Mouse (Mus musculus) embryo, embryonic 9.5 days (tissue): Measurements from ENCODE around the gene Hist2h2bb.
"Not testable (repeated sequence)": the region's sequence is repeated elsewhere in the genome, so short reads cannot be mapped to it uniquely, and the experiment has no call there.

Experiments
- DNase-seq: peaks from one replicate; pipeline ENCODE4 v3.0.0-alpha.2; 2017; ENCODE audit errors: extremely low spot score

The Hist2h2bb gene

DNA sequence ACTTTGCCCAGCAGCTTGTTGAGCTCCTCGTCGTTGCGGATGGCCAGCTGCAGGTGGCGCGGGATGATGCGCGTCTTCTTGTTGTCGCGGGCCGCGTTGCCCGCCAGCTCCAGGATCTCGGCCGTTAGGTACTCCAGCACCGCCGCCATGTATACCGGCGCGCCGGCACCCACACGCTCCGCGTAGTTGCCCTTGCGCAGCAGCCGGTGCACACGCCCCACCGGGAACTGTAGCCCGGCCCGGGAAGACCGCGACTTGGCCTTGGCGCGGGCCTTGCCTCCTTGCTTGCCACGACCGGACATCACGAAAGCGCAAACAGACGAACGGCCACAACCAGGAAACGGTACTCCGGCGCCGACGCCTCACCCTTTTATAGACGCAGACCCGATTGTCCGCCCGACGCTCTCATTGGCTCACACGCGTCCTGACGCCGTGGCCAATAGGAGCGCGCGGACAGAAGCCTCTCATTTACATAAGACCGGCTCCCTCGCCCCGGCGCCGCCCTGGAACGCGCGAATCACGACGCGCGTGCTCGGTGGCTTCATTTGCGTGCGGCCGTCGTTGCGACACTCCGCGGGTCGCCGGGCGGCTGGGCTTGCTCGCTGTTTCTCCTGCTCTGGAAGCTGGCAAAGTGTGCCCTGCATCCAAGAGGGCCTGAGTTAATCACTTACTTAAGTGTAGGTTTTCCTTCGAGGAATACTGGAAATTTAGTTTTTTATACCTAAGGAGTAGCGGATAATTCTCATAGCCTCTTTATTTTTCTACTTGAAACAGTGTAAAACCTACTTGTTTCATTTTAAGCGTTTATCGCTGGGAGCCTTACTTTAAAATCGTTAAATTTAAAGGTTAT is 29.4 kb upstream of the Hist2h2bb start, which contains the start of gene Hist2h2aa2:
TSS of gene Hist2h2aa2 (minus strand) at position 328 of the 850 bp plus-strand sequence.
- DNase-seq = peak; percentile 75

- no peak for DNase-seq
These were observed 28.8 kb upstream of the Hist2h2bb start for GRCm38 (mm10) chr3:96240799-96241197.

DNA sequence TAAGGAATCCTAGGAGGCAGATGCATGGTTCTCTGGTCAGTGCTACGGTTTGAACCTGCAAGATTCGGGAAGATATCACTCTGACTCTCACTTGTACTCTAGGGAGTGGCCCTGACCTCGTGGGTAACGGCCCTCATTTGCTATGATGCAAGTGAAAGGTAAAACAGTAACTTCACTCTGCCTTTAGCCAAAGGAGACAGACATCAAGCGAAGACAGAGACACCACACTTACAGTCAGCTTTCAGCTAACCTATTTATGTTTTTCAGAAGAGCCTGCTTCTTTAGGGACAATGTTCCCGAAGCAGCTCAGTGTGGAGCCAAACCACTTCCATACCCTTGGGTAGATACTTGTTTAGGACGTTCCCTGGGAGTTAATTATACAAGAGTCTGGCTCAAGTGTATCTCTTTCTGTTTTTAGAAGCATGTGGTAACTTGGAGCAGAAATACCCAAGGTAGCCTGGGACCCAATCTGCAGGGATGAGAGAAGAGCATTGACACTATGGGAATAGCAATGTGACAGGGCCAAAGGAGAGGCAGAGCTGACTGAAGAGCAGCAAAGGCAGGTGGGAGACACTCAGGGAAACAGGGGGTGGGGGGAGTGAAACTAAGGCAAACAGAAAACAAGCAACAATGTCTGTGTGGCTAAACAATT is 25.5 kb upstream of the Hist2h2bb start:
- no peak for DNase-seq

GRCm38 (mm10) chr3:96245003-96245886 is 24.3 kb upstream of the Hist2h2bb start, which contains the start of gene Hist2h2aa1:
Gene Hist2h2aa1, plus strand, starts transcription at chr3:96245497.
- peak; percentile 85 for DNase-seq

DNA sequence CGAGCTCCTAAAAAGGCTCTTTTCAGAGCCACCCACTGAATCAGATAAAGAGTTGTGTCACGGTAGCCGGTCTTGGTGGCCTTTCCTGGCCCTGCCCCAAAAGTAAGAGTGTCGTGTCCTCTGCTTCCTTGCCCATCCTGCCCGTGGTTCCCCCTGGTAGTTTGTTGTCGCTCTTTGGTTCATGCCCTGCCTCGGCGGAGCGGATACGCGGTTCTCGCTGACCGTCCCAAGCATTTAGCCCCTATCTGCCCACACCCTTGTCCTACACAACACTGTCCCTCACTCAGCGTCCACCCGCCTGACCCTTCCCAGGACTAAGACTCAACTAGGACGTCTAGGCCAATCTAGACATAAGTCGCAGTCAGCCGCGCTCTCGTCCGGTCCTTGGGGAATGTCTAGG is 23.5 kb upstream of the Hist2h2bb start:
- not testable (repeated sequence) for DNase-seq

- not testable (repeated sequence) for DNase-seq
These were observed 23.1 kb upstream of the Hist2h2bb start, which contains the start of gene Hist2h3c1 for GRCm38 (mm10) chr3:96246427-96246856. Gene Hist2h3c1, plus strand, starts transcription at chr3:96246685.

GRCm38 (mm10) chr3:96247356-96248140 is 22.0 kb upstream of the Hist2h2bb start:
- DNase-seq = peak; percentile 61

- peak; percentile 53 for DNase-seq
These were observed 21.2 kb upstream of the Hist2h2bb start for GRCm38 (mm10) chr3:96248141-96249033.

DNA sequence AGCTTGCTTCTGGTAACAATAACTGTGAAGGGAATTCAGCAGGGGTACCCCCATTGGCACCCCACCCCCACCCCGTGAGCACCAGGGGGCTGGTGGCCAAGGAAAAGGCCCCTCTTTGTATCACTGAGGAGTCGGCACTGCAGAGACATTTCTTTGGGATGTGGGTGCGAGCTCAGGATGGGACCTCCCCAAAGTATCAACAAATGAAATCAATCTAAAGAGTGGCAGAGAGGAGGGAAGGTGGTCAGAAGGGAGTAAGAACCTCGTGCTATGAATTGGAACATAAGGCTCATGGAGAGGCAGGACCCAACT is 20.6 kb upstream of the Hist2h2bb start:
- DNase-seq = no peak

DNA sequence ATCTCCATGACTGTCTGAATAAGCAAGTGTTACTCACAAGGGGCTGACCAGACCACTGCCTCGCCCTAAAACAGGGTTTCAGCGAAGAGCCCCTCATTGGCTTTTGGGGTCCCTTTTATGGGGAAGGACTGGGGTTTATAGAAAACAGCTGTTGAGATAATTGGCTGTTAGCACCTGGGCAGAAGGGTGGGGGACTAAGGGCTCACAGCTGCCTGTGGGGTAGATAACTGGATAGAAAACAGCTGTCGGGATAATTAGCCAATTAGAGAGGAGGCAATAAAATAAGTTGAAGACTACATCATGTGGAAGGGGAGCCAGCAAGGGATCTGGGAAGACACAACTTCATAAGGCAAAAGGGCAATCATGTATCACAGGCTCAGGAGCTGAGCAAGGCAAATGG is 18.7 kb upstream of the Hist2h2bb start:
- DNase-seq = no peak

DNA sequence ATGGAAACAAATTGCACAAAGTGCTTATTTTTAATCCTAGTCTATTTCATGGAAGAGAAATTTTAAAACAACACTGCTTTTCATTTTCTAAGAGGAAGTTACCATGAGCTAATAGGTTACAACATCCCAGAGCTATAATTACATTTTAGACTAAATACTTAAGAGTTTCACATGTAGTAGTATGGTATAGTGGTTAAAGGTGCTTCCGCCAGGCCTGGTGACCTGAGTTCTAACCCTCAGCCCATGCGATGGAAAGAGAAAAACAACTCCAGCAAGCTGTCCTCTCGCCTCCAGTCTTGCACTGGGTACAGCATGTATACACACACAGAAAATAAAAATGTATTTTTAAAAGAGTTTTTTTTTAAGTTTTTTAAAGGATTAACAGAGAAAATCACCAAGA is 17.8 kb upstream of the Hist2h2bb start:
- DNase-seq = no peak

DNA sequence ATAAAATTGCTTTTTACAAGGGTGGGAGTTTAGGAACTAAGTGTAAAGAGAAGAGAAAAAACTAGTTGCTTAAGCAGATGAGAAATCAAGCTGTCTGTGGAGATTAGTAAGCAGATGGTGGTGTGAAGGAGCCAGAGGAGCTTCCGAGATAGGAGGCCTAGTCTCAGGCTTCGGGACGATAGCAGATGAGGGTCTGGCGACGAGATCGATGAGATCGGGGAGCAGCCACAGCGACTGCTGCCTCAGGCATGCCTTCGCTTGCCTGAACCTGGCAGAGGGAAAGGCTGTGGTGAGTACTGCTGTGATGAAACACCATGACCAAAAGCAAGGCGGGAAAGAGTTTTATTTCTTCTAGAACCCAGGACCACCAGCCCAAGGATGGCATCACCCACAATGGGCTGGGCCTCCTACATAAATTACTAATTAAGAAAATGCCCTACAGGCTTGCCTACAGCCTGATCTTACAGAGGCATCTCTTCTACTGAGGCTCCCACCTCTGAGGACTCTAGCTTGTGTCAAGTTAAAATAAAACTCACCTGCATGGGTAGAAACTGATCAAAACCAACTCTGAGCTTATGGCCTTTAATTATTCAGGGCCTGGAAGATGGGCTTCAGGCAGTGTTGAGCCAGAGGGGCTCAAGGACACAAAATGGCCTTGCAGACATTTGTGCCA is 14.7 kb upstream of the Hist2h2bb start:
- no peak for DNase-seq

DNA sequence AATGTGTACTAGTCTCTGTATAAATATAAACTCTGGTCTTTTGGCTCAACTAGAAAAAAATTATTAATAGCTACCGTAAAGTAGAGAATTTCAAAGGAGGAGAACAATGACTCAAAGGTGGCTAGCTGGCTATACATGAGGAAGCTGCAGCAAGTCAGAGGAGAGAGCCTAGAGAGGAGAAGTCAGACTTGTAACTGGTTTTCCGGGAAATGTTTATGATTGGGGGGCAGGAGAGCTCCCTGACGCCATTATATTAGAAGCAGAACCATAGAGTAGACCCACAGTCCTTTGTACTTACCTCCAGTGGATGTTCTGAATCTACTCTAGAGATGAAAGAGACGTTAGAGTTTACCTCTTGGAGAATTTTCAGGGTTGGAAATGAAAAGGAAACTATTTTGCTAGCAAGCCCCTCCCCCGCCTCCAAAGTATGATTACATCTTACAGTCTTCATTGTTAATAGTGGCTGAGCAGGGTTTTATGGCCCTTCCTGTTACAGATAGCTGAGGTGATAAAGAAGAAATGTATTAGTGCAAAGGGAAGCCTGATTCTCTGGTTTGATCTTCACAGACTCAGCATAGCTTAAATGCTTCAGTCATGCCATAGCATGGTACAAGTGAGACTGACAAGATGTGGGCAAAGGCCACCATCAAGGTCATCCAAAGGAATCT is 13.5 kb upstream of the Hist2h2bb start:
- no peak for DNase-seq

GRCm38 (mm10) chr3:96257190-96257589 is 12.4 kb upstream of the Hist2h2bb start:
- DNase-seq = no peak

GRCm38 (mm10) chr3:96260220-96260619 is 9.3 kb upstream of the Hist2h2bb start:
- DNase-seq = no peak

GRCm38 (mm10) chr3:96261623-96262022 is 7.9 kb upstream of the Hist2h2bb start:
- no peak for DNase-seq

- DNase-seq = peak; percentile 87
These were observed 7.2 kb upstream of the Hist2h2bb start for GRCm38 (mm10) chr3:96262216-96262875.

DNA sequence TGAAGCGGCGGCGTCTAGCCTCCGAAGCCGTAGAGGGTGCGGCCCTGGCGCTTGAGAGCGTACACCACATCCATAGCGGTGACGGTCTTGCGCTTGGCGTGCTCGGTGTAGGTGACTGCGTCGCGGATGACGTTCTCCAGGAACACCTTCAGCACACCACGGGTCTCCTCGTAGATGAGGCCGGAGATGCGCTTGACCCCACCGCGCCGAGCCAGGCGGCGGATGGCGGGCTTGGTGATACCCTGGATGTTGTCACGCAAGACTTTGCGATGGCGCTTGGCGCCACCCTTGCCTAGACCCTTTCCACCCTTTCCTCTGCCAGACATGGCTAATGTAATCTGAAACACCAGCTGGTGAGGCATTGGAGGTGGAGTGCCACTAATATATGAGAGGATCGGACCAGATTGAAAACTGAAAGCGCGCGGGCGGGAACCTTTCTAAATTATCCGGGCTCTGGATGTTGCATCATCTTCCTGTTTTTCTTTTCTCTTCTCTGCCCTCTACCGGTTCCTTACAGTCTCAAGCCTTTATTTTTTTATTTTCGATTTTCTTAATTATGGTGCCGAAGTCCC is 6.5 kb upstream of the Hist2h2bb start, which contains the start of gene Hist2h4:
TSS of gene Hist2h4 (minus strand) at position 333 of the 572 bp plus-strand sequence.
- peak; percentile 99 for DNase-seq
